Mouse (Mus musculus) adrenal gland, postnatal 14 days (tissue): ENCODE results near the gene Slc31a1. TPM values are rescaled to one million over a fixed set of nuclear protein-coding genes. Genes with fewer than 3 reads are reported as not detected.
A peak's percentile ranks its signal among the peaks of the same experiment; 100 is the strongest.

Source experiments
- DNase-seq: peaks from one replicate; pipeline ENCODE4 v3.0.0; 2021; ENCODE audit warnings: mixed read lengths
- long read RNA-seq, 2 experiments: library from polyadenylated mRNA; stranded (forward); transcript quantifications; one replicate each; pipeline ENCODE4 v2.0.0; 2021
- total RNA-seq: library from RNA; stranded (reverse); gene quantifications from 2 replicates; pipeline ENCODE4 v1.2.3, GENCODE M21; 2021

Slc31a1 gene
- 57.8 and 58.8 TPM in 2 replicates for total RNA-seq
- long read RNA-seq, experiment 1, transcript Slc31a1-201 (5 exons, 3,718 nt): major isoform, 122 of 135 reads
- long read RNA-seq, experiment 1, partial matches to known transcripts: 2 of 135 reads
- long read RNA-seq, experiment 1, other reads (novel, unspliced or antisense): 11 of 135 reads
- long read RNA-seq, experiment 2, transcript Slc31a1-201 (5 exons, 3,718 nt): major isoform, 125 of 136 reads
- long read RNA-seq, experiment 2, partial matches to known transcripts: 1 of 136 reads
- long read RNA-seq, experiment 2, other reads (novel, unspliced or antisense): 10 of 136 reads

DNA sequence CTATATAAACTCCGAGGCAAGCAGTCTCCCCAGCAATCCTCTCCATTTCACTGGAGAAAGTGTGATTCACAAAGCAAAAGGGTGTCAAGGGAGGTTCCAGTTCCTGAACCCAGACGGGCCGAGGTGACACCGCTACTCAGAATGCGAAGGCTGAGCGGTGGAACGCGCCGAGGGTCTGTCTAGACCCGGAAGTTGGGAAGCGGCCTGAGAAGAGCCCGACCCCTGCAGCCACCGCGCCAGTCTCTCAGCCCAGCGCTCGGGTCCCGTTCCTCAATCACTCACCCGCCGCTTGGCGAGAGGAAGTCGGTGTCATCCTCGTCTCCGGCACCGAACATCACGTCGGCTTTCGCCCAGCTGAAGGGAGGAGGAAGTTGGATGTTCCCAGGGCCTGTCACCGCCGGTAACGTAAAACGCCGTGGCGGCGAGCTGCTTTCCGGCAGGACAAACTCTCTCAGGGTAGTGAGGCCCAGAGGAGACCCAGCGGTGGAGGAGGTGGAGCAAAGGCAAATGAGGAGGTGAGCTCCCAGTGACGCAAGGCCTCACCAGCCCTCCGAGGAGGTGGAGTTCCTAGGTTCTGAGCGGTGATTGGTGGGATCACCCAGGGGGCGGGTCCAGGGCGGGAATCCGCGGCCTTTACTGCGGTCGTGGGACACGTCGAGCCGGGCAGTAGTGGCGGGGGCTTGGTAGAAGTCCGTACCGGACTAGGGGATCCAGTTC lies at the start of gene Slc31a1, which contains the start of gene Fkbp15:
TSS of gene Slc31a1 (plus strand) at position 640 of the 717 bp plus-strand sequence.
TSS of gene Fkbp15 (minus strand) at position 461 of the 717 bp plus-strand sequence.
- DNase-seq: peak; percentile 97

DNA sequence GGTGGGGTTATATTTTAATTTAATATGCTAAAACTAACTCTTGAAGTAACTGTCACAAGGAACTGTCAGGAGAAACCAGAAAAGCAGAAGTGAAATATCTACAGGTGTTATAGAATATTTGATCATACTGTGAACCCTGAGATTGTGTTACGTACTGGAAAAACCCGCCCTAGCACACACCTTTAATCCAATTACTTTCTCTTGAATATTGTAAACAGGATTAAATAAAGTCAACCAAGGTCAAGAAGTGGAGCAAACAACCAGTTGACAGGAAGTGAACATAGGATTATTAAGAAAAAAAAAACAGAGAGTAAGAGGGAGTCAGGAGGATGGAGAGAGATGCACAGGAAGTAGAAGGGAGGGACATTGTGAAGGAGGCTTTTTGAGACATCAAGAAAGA lies 47.7 kb upstream of the Slc31a1 start:
- no peak for DNase-seq

GRCm38 (mm10) chr4:62313641-62314211 lies 46.8 kb upstream of the Slc31a1 start:
- DNase-seq: no peak

GRCm38 (mm10) chr4:62314516-62314915 lies 46.0 kb upstream of the Slc31a1 start:
- DNase-seq: no peak

DNA sequence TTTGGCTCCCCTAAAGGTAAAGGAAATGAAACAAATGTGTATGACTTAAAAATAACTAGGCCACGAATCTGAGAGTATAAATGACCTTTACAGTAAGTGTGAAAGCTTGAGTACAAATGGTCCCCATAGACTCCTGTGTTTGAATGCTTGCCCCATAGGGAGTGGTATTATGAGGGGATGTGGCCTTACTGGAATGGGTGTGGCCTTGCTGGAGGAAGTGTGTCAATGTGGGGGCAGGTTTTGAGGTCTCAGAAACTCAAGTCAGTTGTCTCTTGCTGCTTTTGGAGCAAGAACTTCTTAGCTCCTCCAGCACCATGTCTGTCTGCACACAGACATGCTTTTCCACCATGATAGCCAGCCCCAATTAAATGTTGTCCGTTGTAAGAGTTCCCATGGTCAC lies 44.1 kb upstream of the Slc31a1 start:
- no peak for DNase-seq

GRCm38 (mm10) chr4:62318294-62318693 lies 42.2 kb upstream of the Slc31a1 start:
- DNase-seq: no peak

- DNase-seq: no peak
Measured at GRCm38 (mm10) chr4:62322684-62323083, 37.8 kb upstream of the Slc31a1 start.

GRCm38 (mm10) chr4:62326111-62326510 lies 34.4 kb upstream of the Slc31a1 start:
- DNase-seq: no peak

DNA sequence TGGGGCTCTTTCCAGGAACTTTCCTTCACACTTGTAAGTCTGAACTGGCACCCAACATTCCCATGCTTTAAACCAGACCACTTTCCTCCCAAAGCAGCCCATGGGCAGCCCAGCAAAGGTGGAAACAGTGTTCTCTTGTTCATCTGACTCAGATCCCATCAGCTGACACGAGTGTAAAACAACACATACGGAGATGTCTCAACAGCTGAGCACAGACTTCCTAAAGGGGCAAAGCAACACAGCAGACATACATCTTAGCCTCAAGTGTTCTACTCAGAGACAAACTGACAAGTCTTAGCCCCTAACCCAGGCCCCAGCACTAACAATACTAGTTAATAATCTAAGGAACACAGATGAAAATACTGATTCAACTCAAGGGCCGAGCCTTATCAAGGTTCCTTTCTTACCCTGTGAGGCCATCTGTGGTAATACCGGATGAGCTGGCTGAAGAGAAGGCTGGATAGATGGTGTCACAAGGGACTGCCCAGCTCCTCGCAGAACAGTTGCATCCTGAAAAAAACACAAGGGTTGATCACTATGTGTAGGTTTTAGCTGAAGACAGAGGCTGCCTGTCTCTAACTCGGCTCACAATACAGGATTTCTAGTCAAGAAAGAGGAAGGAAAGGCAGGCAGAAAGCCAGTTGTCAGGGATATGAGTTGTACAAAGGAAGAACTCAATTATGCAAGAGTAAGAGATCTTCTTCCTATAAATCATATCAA lies 31.4 kb upstream of the Slc31a1 start:
- no peak for DNase-seq

GRCm38 (mm10) chr4:62331977-62332376 lies 28.6 kb upstream of the Slc31a1 start:
- DNase-seq: peak; percentile 28

DNA sequence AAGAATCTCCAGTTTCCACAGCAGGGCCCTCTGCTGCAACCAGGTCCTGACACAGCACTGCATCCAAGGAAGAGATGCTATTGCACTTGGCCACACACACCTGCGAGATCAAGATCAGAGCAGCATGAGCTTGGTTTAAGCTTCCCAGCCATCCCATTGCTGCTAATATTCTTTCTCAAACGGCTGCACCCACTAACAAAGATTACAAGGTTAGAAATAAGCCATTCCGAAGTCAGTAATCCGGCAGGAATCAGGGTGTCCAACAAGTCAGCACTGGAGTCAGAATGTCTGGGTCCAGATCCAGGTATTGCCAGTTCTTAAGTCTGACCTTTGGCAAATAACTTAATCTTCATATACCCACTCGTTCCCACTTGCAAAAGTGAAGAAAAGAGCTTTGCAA lies 22.0 kb upstream of the Slc31a1 start:
- no peak for DNase-seq

GRCm38 (mm10) chr4:62344000-62344399 lies 16.5 kb upstream of the Slc31a1 start:
- DNase-seq: peak; percentile 20

DNA sequence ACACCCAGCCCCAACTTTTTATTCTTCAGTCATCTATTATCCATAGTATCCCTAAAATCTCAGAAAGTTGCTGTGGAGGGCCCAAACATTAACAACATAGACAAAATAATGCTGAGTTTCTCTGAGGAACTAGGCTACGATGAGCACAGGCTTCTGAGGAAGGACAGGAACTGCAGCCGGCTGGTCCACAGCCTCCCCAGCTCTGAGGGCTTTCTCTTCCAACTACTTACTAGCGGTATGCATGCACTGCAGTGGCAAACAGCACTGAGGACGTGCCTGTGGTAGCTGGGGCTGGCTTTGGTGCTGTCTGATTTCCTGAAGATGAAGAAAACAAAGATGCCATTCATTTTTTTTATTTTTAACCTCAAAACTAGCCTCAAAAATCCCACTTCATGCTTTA lies 14.7 kb upstream of the Slc31a1 start:
- no peak for DNase-seq

GRCm38 (mm10) chr4:62347605-62348328 lies 12.8 kb upstream of the Slc31a1 start:
- DNase-seq: no peak

DNA sequence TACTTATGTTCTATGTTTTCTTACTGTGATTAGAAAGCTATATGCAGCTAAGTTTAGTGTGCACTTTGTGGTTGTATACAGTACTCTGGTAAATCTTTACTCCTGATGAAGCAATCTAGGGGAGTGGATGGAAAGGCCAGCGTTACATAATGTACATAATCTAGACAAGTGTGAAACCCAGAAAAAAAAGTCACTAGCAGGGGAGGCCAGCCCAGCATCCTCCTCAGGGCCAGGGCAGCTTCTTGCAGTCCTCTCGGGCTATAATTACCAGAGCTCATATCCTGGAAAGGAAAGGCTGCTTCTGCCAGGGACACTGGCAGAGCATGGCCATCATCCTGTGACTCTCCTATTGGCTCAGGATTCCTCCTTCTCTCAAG lies 12.2 kb upstream of the Slc31a1 start:
- no peak for DNase-seq

- DNase-seq: no peak
Measured at GRCm38 (mm10) chr4:62349371-62349770, 11.2 kb upstream of the Slc31a1 start.

DNA sequence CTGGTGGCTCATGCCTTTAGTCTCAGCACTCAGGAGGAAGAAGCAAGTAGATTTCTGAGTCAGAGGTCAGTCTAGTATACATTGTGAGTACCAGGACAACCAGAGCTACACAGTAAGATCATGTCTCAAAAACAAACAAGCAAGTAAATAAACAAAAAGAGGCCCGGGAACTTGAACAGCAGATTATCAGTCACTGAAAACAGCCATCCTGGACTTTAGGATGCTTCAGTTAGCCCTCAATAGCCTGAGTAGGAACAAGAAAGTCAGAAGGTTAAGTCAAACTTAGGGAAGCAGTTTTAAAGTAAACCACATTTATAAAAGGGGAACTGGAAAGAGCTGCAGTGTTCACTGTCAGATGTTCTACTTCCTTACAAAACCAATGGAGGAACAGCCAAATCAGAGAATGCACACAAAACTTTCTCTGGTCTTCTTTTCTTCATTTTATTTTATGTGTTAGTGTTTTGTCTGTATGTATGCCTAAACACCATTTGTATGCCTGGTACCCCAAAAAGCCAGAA lies 2.8 kb upstream of the Slc31a1 start:
- no peak for DNase-seq

DNA sequence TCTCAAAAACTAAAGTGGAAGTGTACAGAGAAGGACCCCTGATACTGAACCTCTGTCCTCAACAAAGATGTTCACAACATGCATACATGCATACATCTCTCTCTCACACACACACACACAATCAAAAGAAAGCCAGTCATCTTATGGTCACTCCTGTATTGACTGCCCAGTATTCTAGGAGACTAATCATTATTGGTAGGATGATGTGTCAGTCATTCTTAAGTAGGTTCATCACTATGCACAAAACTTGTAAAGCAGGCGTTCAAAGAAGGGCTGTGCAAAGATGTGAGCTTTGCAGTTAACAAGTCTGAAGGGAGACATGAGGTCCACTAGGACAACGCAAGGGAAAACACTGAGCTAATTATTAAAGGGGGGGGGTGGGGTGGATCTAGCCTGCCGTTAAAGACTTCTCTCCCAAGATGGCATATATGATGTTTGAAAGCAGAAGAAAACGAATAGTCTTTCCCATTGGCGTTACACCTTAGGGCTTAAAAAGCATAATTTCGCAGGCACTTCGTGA lies 1.2 kb upstream of the Slc31a1 start:
- no peak for DNase-seq

- DNase-seq: no peak
Measured at GRCm38 (mm10) chr4:62360805-62361455, 403 bp downstream of the Slc31a1 start.

GRCm38 (mm10) chr4:62361571-62361970 lies 1.0 kb downstream of the Slc31a1 start:
- DNase-seq: no peak

GRCm38 (mm10) chr4:62361997-62362396 lies 1.5 kb downstream of the Slc31a1 start:
- DNase-seq: no peak
